Mouse (Mus musculus): ENCODE measurements around the gene Pard3. TPM values are rescaled to one million over a fixed set of nuclear protein-coding genes. Genes with fewer than 3 reads are reported as not detected.
A peak's percentile ranks its signal among the peaks of the same experiment; 100 is the strongest.

Pard3 gene
- polyA plus RNA-seq, 1 experiment from 2014 or later = 23.7 TPM

DNA sequence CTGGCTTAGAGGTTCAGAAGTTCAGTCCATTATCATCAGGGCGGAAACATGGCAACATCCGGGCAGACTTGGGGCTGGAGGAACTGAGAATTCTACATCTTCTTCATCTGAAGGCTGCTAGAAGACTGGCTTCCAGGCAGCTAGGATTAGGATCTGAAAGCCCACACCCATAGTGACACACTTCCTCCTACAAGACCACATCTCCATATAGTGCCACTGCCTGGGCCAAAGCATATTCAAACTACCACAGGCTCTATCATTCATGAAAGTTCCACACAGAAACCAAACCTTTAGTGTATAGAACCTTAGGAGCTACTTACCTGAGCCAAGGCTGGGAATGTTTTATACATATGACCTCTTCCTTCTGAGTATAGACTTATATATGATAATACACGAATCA, 476.6 kb downstream of the Pard3 start:
- no peak for ATAC-seq
- Histone ChIP-seq H3K9me3 (replicated peaks) (no peaks in the 10 kb centered on the region), H3K36me3 (ENCODE audit: poor library complexity, severe bottlenecking) (no peaks in the 10 kb centered on the region), H3K27ac (no peak overlapping the region), H3K4me1 (peaks cover 17% of the 10 kb centered on the region), H3K4me2 (no peak overlapping the region), H3K4me3 (no peak overlapping the region), H3K27me3 (no peaks in the 10 kb centered on the region), H3K9ac (no peak overlapping the region)
- 92% methylated on average over 3 of the region's 3 CpGs for WGBS

DNA sequence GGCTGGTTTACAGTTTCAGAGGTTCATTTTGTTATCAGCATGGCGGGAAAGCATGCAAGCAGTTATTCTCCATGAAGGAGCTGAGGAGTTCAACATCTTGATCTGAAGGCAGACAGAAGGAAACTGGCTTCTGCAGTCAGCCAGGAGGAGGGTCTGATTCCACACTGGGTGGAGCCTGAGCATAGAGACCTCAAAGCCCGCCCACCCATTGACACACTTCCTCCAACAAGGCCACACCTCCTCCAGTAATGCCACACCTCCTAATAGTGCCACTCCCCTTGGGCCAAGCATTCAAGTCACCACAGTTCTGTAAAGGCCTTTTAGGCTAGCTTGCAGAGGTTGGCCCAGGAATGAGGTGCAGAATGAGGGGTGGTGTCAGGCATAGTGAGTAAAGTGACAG, 478.5 kb downstream of the Pard3 start:
- H3K27ac ChIP-seq = no peak overlapping the region
- no peak overlapping the region for H3K4me2 ChIP-seq
- no peak for ATAC-seq
- H3K4me1 ChIP-seq = peaks cover 7% of the 10 kb centered on the region; the same call in 1 of the 2 replicates
- WGBS = 87% methylated on average over 2 of the region's 2 CpGs
- H3K36me3 ChIP-seq (ENCODE audit: poor library complexity, severe bottlenecking) = no peaks in the 10 kb centered on the region
- no peaks in the 10 kb centered on the region for H3K27me3 ChIP-seq
- no peak overlapping the region for H3K4me3 ChIP-seq
- H3K9me3 ChIP-seq (replicated peaks) = no peaks in the 10 kb centered on the region
- H3K9ac ChIP-seq = no peak overlapping the region

DNA sequence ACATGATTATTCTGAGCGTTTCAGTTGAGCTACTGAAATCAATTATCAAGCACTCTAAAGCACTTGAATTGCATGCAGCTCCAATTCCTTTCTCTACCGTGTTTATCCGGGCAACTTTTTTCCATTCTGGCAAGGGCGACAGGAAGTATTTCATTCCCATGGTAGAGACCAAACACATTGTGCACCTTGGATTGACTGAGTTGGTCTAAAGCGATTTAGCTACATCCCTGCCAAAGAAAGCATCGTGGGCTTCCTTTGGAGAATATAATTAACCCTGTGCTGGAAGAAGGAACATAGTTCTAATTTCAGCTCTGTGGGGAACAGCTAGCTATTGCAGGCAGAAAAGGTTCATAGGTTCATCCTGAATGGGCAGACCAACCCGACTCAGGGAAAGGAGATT, 480.0 kb downstream of the Pard3 start:
- WGBS = 66% methylated on average over 7 of the region's 7 CpGs
- Histone ChIP-seq H3K9ac (no peak overlapping the region), H3K9me3 (replicated peaks) (no peaks in the 10 kb centered on the region), H3K4me2 (no peak overlapping the region), H3K27me3 (no peaks in the 10 kb centered on the region), H3K4me3 (no peak overlapping the region), H3K4me1 (peaks cover 15% of the 10 kb centered on the region; the same call in 1 of the 2 replicates), H3K36me3 (ENCODE audit: poor library complexity, severe bottlenecking) (no peaks in the 10 kb centered on the region), H3K27ac (no peak overlapping the region)
- no peak for ATAC-seq

DNA sequence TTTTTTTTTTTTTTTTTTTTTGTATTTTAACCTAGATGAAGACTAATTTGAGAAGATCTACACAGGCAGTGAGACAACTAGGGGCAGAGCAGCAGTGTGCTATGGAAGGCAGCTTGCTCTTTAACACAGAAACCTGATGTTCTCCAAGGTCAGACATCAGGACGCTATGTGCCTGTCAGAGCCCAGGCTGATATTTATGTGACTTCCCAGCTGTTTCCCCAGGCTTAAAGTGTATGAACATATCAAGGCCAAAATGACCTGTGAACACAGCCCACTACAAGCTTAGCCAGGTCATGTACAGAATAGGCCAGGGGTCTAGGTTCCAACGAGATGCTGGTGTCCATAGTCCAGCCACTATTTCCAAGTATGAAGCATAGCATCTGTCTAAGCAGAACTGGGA, 482.5 kb downstream of the Pard3 start:
- H3K9ac ChIP-seq = no peak overlapping the region
- H3K4me3 ChIP-seq = no peak overlapping the region
- no peaks in the 10 kb centered on the region for H3K36me3 ChIP-seq (ENCODE audit: poor library complexity, severe bottlenecking)
- WGBS = 90% methylated on average over 2 of the region's 2 CpGs
- ATAC-seq = no peak
- peaks cover 22% of the 10 kb centered on the region for H3K4me1 ChIP-seq
- H3K27ac ChIP-seq = no peak overlapping the region
- no peaks in the 10 kb centered on the region for H3K27me3 ChIP-seq
- H3K4me2 ChIP-seq = no peak overlapping the region
- no peaks in the 10 kb centered on the region for H3K9me3 ChIP-seq (replicated peaks)

DNA sequence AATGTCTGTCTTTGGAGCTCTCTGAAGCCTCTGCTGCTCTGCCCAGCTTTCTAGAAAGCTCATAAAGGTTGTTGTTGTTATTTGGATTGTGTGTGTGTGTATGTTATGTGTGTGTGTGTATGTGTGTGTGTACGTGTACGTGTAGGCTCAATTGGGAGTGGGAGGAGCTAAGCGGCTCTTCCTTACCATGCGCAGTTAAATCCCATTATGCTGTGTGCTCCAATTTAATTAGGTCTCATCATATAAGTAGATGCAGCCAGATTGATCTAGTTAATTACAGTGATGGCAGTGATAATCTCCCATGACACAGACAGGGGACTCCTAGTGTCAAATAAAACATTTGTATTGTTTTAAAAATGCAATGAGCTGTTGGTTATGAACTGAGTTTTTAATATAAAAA, 487.2 kb downstream of the Pard3 start:
- peaks cover 41% of the 10 kb centered on the region for H3K4me1 ChIP-seq
- ATAC-seq = no peak
- H3K9ac ChIP-seq = no peak overlapping the region
- H3K9me3 ChIP-seq (replicated peaks) = no peaks in the 10 kb centered on the region
- H3K4me3 ChIP-seq = no peak overlapping the region
- H3K27me3 ChIP-seq = peaks cover 5% of the 10 kb centered on the region; the same call in 1 of the 2 replicates
- no peak overlapping the region for H3K4me2 ChIP-seq
- 40% methylated on average over 4 of the region's 4 CpGs for WGBS
- H3K27ac ChIP-seq = no peak overlapping the region; the same call in 1 of the 2 replicates
- no peaks in the 10 kb centered on the region for H3K36me3 ChIP-seq (ENCODE audit: poor library complexity, severe bottlenecking)

DNA sequence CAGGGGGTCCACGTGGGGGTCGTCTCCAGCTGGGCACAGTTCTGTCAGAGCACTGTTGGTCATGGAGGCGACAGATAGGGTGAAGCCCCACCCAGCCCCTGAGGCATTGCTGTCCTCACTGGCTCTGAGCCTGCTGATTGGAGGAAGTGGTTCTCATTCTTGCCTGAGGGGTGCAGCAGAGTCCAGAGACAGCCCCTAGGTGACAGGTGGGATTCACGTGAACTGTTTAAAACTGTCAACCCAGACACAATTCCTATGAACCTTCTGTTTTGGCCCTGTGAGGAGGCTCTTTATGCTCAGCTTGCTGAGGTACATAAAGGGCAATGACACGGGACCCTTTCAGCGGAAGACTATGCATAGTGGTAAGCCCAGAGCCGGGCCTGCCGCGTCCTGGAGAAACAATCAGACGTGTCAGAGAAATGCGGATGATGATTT, 488.5 kb downstream of the Pard3 start:
- peak overlapping the region; percentile 78 for H3K27ac ChIP-seq
- H3K9me3 ChIP-seq (replicated peaks) = no peaks in the 10 kb centered on the region
- peak overlapping the region; percentile 37; the same call in 1 of the 2 replicates for H3K9ac ChIP-seq
- H3K4me2 ChIP-seq = peak overlapping the region; percentile 46
- no peaks in the 10 kb centered on the region for H3K36me3 ChIP-seq (ENCODE audit: poor library complexity, severe bottlenecking)
- peaks cover 5% of the 10 kb centered on the region; the same call in 1 of the 2 replicates for H3K27me3 ChIP-seq
- WGBS = 27% methylated on average over 11 of the region's 11 CpGs
- H3K4me3 ChIP-seq = no peak overlapping the region
- peak; percentile 72 for ATAC-seq
- H3K4me1 ChIP-seq = peaks cover 49% of the 10 kb centered on the region

DNA sequence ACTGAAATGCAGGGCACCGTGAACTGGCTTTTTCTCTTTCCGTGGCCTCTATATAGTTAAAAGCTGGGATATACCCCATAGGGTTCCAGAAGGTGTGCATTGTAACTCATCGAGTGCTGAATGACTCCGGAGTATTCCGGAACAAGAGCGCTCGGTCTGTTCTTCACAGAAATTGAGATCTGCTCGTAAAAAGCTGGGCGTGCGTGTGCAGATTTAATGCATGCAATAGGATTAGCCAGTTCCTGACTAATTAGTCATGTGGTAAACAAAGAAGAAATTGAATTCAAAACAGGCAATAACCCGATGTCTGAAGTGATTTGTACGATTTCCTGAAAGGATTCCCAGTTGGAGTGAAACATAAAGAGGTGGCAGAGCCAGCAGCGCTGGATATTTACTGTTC, 489.1 kb downstream of the Pard3 start:
- no peak overlapping the region; the same call in 1 of the 2 replicates for H3K9ac ChIP-seq

DNA sequence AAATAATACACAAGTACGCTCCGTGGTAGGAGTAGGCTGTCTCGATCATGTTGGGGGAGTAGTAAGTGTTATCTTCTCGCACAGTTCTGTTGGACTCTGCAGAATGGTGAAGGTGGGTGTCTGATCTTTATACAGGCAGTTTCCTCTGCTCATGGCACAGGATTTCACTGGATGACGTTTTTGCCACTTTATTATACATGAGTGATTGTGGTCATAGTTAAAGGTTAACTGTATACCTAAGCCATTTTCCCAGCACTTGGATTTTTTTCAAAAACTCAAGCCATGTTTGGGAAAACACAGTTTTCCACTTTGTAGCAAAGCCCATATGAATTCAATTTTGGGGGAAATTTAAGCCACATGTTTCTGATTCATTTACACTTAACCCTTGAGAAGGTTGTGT, 489.9 kb downstream of the Pard3 start:
- no peak overlapping the region for H3K9ac ChIP-seq
- H3K9me3 ChIP-seq (replicated peaks) = no peaks in the 10 kb centered on the region
- ATAC-seq = no peak
- no peaks in the 10 kb centered on the region for H3K36me3 ChIP-seq (ENCODE audit: poor library complexity, severe bottlenecking)
- no peak overlapping the region for H3K4me2 ChIP-seq
- peaks cover 5% of the 10 kb centered on the region; the same call in 1 of the 2 replicates for H3K27me3 ChIP-seq
- peaks cover 42% of the 10 kb centered on the region for H3K4me1 ChIP-seq
- H3K4me3 ChIP-seq = no peak overlapping the region
- no peak overlapping the region for H3K27ac ChIP-seq
- 63% methylated on average over 5 of the region's 5 CpGs for WGBS

More for the DNA sequence above, 489.1 kb downstream of the Pard3 start:
- Histone ChIP-seq H3K4me1 (peaks cover 49% of the 10 kb centered on the region), H3K4me3 (peak overlapping the region; percentile 10; the same call in 1 of the 2 replicates), H3K36me3 (ENCODE audit: poor library complexity, severe bottlenecking) (no peaks in the 10 kb centered on the region), H3K4me2 (peak overlapping the region; percentile 46), H3K9me3 (replicated peaks) (no peaks in the 10 kb centered on the region), H3K27me3 (peaks cover 5% of the 10 kb centered on the region; the same call in 1 of the 2 replicates), H3K27ac (peak overlapping the region; percentile 78)
- 17% methylated on average over 13 of the region's 13 CpGs for WGBS
- ATAC-seq = peak; percentile 54

DNA sequence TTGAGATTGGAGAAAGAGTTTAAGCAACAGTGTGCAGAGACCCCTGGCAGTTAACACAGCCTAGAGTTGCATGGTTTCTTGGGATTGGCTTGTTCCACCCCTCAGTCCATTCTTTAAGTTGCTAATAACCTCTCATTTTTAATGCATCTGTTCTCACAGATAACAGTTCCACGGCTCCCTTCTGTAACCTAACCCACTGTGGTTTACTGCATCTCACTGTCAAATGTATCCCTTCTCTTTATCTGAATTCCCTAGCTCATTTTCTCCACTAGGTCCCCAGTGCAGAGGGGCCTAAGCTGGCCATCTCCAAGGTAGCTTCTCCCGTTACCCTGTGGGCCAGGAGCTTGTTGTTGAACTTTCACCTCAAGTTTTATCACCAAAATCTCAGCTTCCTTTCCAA, 492.1 kb downstream of the Pard3 start:
- Histone ChIP-seq H3K4me1 (peaks cover 37% of the 10 kb centered on the region), H3K4me3 (no peak overlapping the region), H3K9me3 (replicated peaks) (no peaks in the 10 kb centered on the region), H3K27me3 (peaks cover 5% of the 10 kb centered on the region; the same call in 1 of the 2 replicates), H3K27ac (no peak overlapping the region), H3K36me3 (ENCODE audit: poor library complexity, severe bottlenecking) (no peaks in the 10 kb centered on the region), H3K4me2 (no peak overlapping the region), H3K9ac (no peak overlapping the region)
- ATAC-seq = no peak
- WGBS = 79% methylated on average over 2 of the region's 2 CpGs

- Histone ChIP-seq H3K27me3 (peaks cover 5% of the 10 kb centered on the region; the same call in 1 of the 2 replicates), H3K9ac (no peak overlapping the region), H3K9me3 (replicated peaks) (no peaks in the 10 kb centered on the region), H3K27ac (no peak overlapping the region), H3K4me2 (no peak overlapping the region), H3K36me3 (ENCODE audit: poor library complexity, severe bottlenecking) (peaks cover 5% of the 10 kb centered on the region; the same call in 1 of the 2 replicates), H3K4me3 (no peak overlapping the region), H3K4me1 (peaks cover 26% of the 10 kb centered on the region)
- WGBS = 37% methylated on average over 11 of the region's 11 CpGs
- ATAC-seq = no peak
These were observed 493.3 kb downstream of the Pard3 start for GRCm38 (mm10) chr8:127556964-127557363.

DNA sequence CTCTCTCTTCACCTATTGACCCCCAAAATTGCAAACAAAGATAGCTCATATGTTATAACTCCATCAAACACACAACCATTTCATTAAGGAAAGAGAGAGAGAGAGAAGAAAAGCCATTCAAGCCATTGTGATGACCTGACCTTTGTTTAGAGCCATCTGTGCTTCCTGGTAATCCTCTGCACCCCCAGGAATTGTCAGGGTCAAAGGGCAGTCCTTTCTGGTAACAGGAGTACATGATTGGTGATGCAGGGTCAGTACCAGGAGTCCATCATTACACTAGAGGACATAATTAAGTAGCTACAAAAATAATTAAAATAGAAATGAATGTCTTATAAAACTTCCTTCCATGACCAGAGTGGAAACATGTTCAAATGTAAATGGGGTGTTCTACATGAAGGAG, 493.9 kb downstream of the Pard3 start:
- Histone ChIP-seq H3K27ac (no peak overlapping the region), H3K9ac (no peak overlapping the region), H3K4me3 (no peak overlapping the region), H3K27me3 (peaks cover 5% of the 10 kb centered on the region; the same call in 1 of the 2 replicates), H3K9me3 (replicated peaks) (no peaks in the 10 kb centered on the region), H3K36me3 (ENCODE audit: poor library complexity, severe bottlenecking) (peaks cover 5% of the 10 kb centered on the region; the same call in 1 of the 2 replicates), H3K4me1 (peaks cover 20% of the 10 kb centered on the region), H3K4me2 (no peak overlapping the region)
- ATAC-seq = no peak

GRCm38 (mm10) chr8:127563634-127564033, 499.9 kb downstream of the Pard3 start:
- Histone ChIP-seq H3K9me3 (replicated peaks) (no peaks in the 10 kb centered on the region), H3K4me3 (no peak overlapping the region), H3K4me1 (peaks cover 11% of the 10 kb centered on the region; the same call in 1 of the 2 replicates), H3K9ac (no peak overlapping the region), H3K36me3 (ENCODE audit: poor library complexity, severe bottlenecking) (peaks cover 5% of the 10 kb centered on the region; the same call in 1 of the 2 replicates), H3K27me3 (no peaks in the 10 kb centered on the region), H3K27ac (no peak overlapping the region), H3K4me2 (no peak overlapping the region)
- ATAC-seq = no peak
- 92% methylated on average over 5 of the region's 5 CpGs for WGBS

DNA sequence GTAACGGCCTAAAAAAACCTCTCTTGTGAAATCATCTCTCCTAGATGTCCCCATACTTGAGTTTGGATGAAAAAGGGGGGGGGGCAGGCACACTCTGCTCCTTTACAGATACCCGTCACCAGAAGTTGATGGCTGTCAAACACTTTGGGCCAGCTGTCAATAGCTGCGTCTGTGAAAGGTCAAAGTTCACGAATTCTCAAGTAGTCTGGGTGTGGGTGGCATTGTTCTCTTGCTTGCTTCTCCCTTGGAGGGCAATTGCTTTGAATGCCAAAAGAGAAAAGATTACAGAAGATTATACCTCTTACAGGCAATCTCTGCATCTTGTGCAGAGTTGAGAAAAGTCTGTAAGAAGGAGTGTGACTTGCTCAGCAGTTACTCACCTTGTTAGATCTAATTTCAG, 500.7 kb downstream of the Pard3 start:
- Histone ChIP-seq H3K9me3 (replicated peaks) (no peaks in the 10 kb centered on the region), H3K36me3 (ENCODE audit: poor library complexity, severe bottlenecking) (peaks cover 5% of the 10 kb centered on the region; the same call in 1 of the 2 replicates), H3K4me2 (no peak overlapping the region), H3K4me1 (peaks cover 11% of the 10 kb centered on the region; the same call in 1 of the 2 replicates), H3K27me3 (no peaks in the 10 kb centered on the region), H3K27ac (no peak overlapping the region), H3K9ac (no peak overlapping the region), H3K4me3 (no peak overlapping the region)
- no peak for ATAC-seq
- 14% methylated on average over 4 of the region's 4 CpGs for WGBS
